Mouse (Mus musculus) midbrain, embryonic 10.5 days (tissue): ENCODE results near the gene Cst8. TPM values are rescaled to one million over a fixed set of nuclear protein-coding genes. Genes with fewer than 3 reads are reported as not detected.
A peak's percentile ranks its signal among the peaks of the same experiment; 100 is the strongest.

ENCODE experiments used
- DNase-seq: peaks from one replicate; pipeline ENCODE4 v3.0.0-alpha.2; 2017; ENCODE audit warnings: low spot score
- H3K27ac ChIP-seq: fragments of 300-500 bp; sonication (generic); replicated peaks from 2 replicates; pipeline ENCODE4 v1.5.1; 2016; ENCODE audit warnings: mild to moderate bottlenecking
- H3K27me3 ChIP-seq: fragments of 300-500 bp; sonication (generic); 2 replicates; pipeline ENCODE4 v1.6.1; 2016; ENCODE audit warnings: low read depth, mild to moderate bottlenecking; ENCODE audit not compliant: poor library complexity, severe bottlenecking
- H3K36me3 ChIP-seq: fragments of 300-500 bp; sonication (generic); 2 replicates; pipeline ENCODE4 v1.6.1; 2016; ENCODE audit warnings: mild to moderate bottlenecking, moderate library complexity
- H3K4me1 ChIP-seq: fragments of 300-500 bp; sonication (generic); 2 replicates; pipeline ENCODE4 v1.6.1; 2016
- H3K4me3 ChIP-seq: fragments of 300-500 bp; sonication (generic); 2 replicates; pipeline ENCODE4 v1.5.1; 2016; ENCODE audit warnings: mild to moderate bottlenecking, moderate library complexity
- H3K9me3 ChIP-seq: fragments of 300-500 bp; sonication (generic); replicated peaks from 2 replicates; pipeline ENCODE4 v1.6.1; 2016; ENCODE audit warnings: mild to moderate bottlenecking
- WGBS: fragments of 180-500 bp; shearing (Covaris S2); methylation state at CpG from one replicate; pipeline ENCODE4 v1.1.7; 2016; 5-methylcytosine and 5-hydroxymethylcytosine counted together
- polyA plus RNA-seq: library from polyadenylated mRNA; unstranded; fragments of >200 nt; fragmentation: Nextera tagmentation; extraction: Ambion mirVana; gene quantifications from 2 replicates; pipeline ENCODE4 v1.2.1, GENCODE M21; 2016

Cst8 gene
- polyA plus RNA-seq, 1 experiment from 2014 or later = not detected

DNA sequence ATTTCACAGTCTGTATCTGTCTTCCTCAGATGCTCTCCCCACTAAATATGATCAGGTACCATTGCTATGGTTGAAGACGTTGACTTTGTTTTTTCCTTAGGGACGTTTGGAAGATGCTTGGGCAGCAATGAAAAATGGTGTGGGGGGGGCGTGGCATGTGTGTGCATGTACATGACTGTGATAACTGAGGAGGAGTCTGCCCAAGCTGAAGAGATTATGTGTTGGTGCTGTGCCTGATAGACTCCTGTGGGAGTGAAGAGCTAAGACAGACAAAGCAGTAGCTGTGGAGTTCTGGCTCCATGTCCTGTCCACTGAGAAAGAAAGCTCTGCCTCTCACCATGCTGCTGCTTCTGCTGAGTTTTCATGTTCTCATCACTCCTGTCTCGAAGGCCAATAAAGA lies 36.3 kb downstream of the Cst8 start, which contains the start of gene Cst9:
TSS of gene Cst9 (plus strand) at position 236 of the 400 bp plus-strand sequence.
- H3K9me3 ChIP-seq = no peaks in the 10 kb centered on the region
- H3K4me1 ChIP-seq = no peaks in the 10 kb centered on the region
- WGBS = 79% methylated on average over 4 of the region's 4 CpGs
- no peak for DNase-seq
- no peaks in the 10 kb centered on the region for H3K27me3 ChIP-seq
- no peaks in the 10 kb centered on the region for H3K36me3 ChIP-seq
- no peak within 1 kb of the TSS for H3K4me3 ChIP-seq
- no peak within 1 kb of the TSS for H3K27ac ChIP-seq

DNA sequence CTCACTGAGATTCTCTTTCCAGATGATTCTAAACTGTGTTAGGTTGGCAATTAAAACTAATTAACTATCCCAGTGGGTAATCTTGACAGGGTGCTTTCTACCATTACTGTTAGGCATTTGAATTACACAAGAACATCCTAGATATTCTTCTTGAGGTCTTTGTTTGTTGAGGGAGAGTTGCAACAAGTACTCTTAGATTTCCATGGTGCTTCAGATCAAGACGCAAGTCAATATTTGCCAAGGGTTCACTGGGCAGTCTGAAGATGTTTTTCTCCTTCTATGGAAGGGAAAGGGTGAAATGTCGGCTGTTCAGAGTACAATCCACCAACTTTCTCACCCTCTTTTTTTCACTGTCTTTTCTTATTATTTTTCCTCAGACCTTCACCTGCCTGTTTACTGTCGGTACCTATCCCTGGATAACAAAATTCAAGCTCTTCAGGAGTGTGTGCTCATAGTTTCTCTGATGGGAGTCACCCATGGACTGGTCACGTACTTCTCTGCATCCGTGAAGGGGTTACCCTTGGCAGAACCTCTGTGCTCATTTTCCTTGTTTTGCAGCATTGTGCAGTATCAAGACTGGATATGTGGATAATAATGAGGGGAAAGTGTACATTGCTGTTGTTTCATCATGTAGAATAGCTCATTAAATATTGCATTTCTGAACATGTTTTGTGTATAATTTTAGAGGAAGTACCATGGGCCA lies 39.6 kb downstream of the Cst8 start:
- Histone ChIP-seq H3K9me3 (no peaks in the 10 kb centered on the region), H3K4me3 (no peak overlapping the region), H3K27ac (no peak overlapping the region), H3K36me3 (no peaks in the 10 kb centered on the region), H3K4me1 (no peaks in the 10 kb centered on the region), H3K27me3 (no peaks in the 10 kb centered on the region)
- WGBS = 85% methylated on average over 5 of the region's 5 CpGs
- no peak for DNase-seq

DNA sequence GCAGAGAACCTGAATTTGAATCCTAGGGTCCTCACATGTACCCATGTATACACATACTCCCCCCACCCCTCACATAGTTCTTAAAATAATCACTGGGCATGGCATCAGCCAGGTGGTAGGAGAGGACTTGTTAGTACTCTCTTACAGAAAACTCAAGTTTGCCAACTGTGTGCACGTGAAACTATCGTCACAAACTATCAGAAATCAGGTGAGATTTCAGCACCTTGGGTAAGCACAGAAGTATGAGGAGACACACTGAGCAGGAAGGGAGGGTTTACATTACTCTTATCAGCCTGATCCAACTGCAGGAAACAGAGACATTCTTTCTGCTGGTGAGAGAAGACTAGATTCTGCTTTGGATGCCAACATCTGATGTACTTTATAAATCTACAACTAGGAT lies 40.6 kb downstream of the Cst8 start:
- Histone ChIP-seq H3K9me3 (no peaks in the 10 kb centered on the region), H3K27ac (no peak overlapping the region), H3K4me1 (no peaks in the 10 kb centered on the region), H3K4me3 (no peak overlapping the region), H3K27me3 (no peaks in the 10 kb centered on the region), H3K36me3 (no peaks in the 10 kb centered on the region)
- 84% methylated on average over 2 of the region's 2 CpGs for WGBS
- no peak for DNase-seq

DNA sequence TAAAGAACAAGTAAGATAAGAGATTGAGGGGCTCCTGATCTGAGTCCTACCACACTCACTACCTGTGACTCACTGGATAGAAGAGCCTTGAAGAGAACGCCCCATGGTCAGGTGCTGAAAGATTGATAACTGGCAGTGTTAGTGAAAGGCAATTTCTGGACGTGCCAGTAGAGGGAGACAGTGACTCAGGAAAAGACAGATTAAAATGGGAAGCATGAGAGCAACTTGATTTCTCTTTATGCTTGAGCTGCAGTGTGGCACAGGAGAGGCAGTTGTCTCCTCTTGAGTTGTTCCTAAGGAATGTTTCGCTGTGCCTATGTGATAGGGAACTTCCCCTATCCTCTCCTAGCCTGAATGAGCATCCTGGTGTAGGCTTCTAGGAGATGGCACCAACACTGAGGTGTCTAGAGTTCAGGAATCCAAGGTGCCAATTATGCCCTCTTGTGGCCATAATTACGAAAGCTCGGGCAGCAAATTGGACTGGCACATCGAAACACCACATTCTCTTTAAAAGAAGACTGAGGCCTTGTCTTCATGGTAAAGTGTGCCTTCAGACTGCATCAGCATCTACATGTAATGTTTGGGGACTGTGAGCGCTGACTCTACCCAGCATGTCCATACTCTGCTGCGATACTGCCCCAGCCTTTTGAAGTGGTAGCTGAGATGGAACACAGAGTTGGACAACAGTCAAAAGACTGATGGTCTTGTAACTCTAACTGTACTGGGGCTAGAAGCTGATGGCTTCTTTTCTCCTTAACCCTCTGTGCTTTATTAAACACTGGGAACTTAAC lies 52.7 kb downstream of the Cst8 start:
- H3K9me3 ChIP-seq = no peaks in the 10 kb centered on the region
- peak; percentile 64 for DNase-seq
- no peaks in the 10 kb centered on the region for H3K4me1 ChIP-seq
- no peaks in the 10 kb centered on the region for H3K36me3 ChIP-seq
- no peak overlapping the region for H3K4me3 ChIP-seq
- H3K27me3 ChIP-seq = no peaks in the 10 kb centered on the region
- WGBS = 49% methylated on average over 8 of the region's 8 CpGs
- H3K27ac ChIP-seq = no peak overlapping the region

Other genes starting within 250 kb of the Cst8 start
- gene Nxt1, start 126.2 kb upstream of the Cst8 start, polyA plus RNA-seq = 131 and 152 TPM in 2 replicates
- 27.2 and 30.1 TPM in 2 replicates for gene Gzf1, start 117.8 kb upstream of the Cst8 start, polyA plus RNA-seq
- 7.5 and 13.6 TPM in 2 replicates for gene Napb, start 66.3 kb upstream of the Cst8 start, polyA plus RNA-seq
- gene Cstl1, start 48.4 kb upstream of the Cst8 start, polyA plus RNA-seq = not detected in 2 replicates
- not detected in 2 replicates for gene Cst11, start 27.3 kb upstream of the Cst8 start, polyA plus RNA-seq
- gene 8030411F24Rik, start 16.8 kb upstream of the Cst8 start, polyA plus RNA-seq = not detected in 2 replicates
- not detected in 2 replicates for gene Cst12, start 9.4 kb upstream of the Cst8 start, polyA plus RNA-seq
- gene Cst13, start 21.3 kb downstream of the Cst8 start, polyA plus RNA-seq = not detected in 2 replicates
- gene Cst9, start 36.4 kb downstream of the Cst8 start, polyA plus RNA-seq = not detected in 2 replicates
- gene 9230104L09Rik, start 66.3 kb downstream of the Cst8 start, polyA plus RNA-seq = not detected in 2 replicates
- 291 and 331 TPM in 2 replicates for gene Cst3, start 76.9 kb downstream of the Cst8 start, polyA plus RNA-seq
- not detected in 2 replicates for gene Gm1330, start 204.5 kb downstream of the Cst8 start, polyA plus RNA-seq
- not detected in 2 replicates for gene Gm10750, start 218.5 kb downstream of the Cst8 start, polyA plus RNA-seq